Mouse (Mus musculus): ENCODE results near the gene Gm20671. TPM values are rescaled to one million over a fixed set of nuclear protein-coding genes. Genes with fewer than 3 reads are reported as not detected.

The Gm20671 gene
- polyA plus RNA-seq, 1 experiment from 2014 or later, result not detected

Other genes with a start within 250 kb of the Gm20671 start
- gene Yes1, start 215.9 kb downstream of the Gm20671 start, polyA plus RNA-seq (2014; fragmentation: Nextera tagmentation; extraction: Ambion mirVana), result 25.0 and 27.2 TPM in 2 replicates
- 93.6 and 94.6 TPM in 2 replicates for gene Pisd, start 41.5 kb downstream of the Gm20671 start, polyA plus RNA-seq (2014; fragmentation: Nextera tagmentation; extraction: Ambion mirVana)
- 9.9 and 14.9 TPM in 2 replicates for gene Prr14l, start 27.1 kb upstream of the Gm20671 start, polyA plus RNA-seq (2014; fragmentation: Nextera tagmentation; extraction: Ambion mirVana)
- gene Depdc5, start 36.6 kb upstream of the Gm20671 start, polyA plus RNA-seq (2014; fragmentation: Nextera tagmentation; extraction: Ambion mirVana), result 27.2 and 27.7 TPM in 2 replicates
- 745 and 907 TPM in 2 replicates for gene Ywhah, start 191.7 kb upstream of the Gm20671 start, polyA plus RNA-seq (2014; fragmentation: Nextera tagmentation; extraction: Ambion mirVana)